Mouse (Mus musculus) heart, adult 2 months (tissue): Measurements from ENCODE around the gene Paqr9. TPM values are rescaled to one million over a fixed set of nuclear protein-coding genes. Genes with fewer than 3 reads are reported as not detected.

ENCODE experiments used
- DNase-seq, 2 experiments: peaks; one replicate each; pipeline ENCODE4 v3.0.0; 2021
- H3K27ac ChIP-seq: fragments of 200-600 bp; 2 replicates; pipeline ENCODE4 v1.8.1; 2022
- H3K27me3 ChIP-seq: fragments of 200-500 bp; 2 replicates; pipeline ENCODE4 v1.6.1; 2012; ENCODE audit warnings: mild to moderate bottlenecking, low read length, inconsistent platforms, mixed read lengths; ENCODE audit not compliant: control insufficient read depth, insufficient read depth
- H3K36me3 ChIP-seq: fragments of 200-500 bp; 2 replicates; pipeline ENCODE4 v1.6.1; 2012; ENCODE audit warnings: low read length, inconsistent platforms; ENCODE audit not compliant: control insufficient read depth, insufficient read depth
- H3K4me1 ChIP-seq: fragments of 200-500 bp; 2 replicates; pipeline ENCODE4 v1.6.1; 2011; ENCODE audit warnings: low read length; ENCODE audit not compliant: control insufficient read depth, insufficient read depth
- H3K4me3 ChIP-seq: fragments of 200-600 bp; 2 replicates; pipeline ENCODE4 v1.8.1; 2022
- H3K79me2 ChIP-seq: fragments of 200-500 bp; replicated peaks from 2 replicates; pipeline ENCODE4 v1.6.1; 2012; ENCODE audit warnings: mild to moderate bottlenecking, inconsistent platforms, low read length, moderate library complexity, mixed read lengths; ENCODE audit not compliant: control insufficient read depth, insufficient read depth
- H3K9ac ChIP-seq: fragments of 200-500 bp; 2 replicates; pipeline ENCODE4 v1.6.1; 2012; ENCODE audit warnings: low read depth, mild to moderate bottlenecking, control low read depth, inconsistent platforms, low read length, mixed read lengths
- CTCF ChIP-seq: fragments of 200-600 bp; IDR thresholded peaks from 2 replicates; pipeline ENCODE4 v1.8.1; 2022; ENCODE audit warnings: antibody characterized with exemption, mild to moderate bottlenecking, moderate library complexity
- EP300 ChIP-seq: fragments of 200-500 bp; IDR thresholded peaks from 2 replicates; pipeline ENCODE4 v1.6.1; 2011; ENCODE audit warnings: low read depth, low read length, control low read depth; ENCODE audit not compliant: insufficient read depth
- POLR2A ChIP-seq: fragments of 200-500 bp; IDR thresholded peaks from 2 replicates; pipeline ENCODE4 v1.6.1; 2011; ENCODE audit warnings: mild to moderate bottlenecking, low read depth, low read length, control low read depth; ENCODE audit not compliant: insufficient read depth
- WGBS: fragments of 180-500 bp; shearing (Covaris S2); methylation state at CpG from one replicate; pipeline ENCODE4 v1.1.7; 2018; 5-methylcytosine and 5-hydroxymethylcytosine counted together
- intact Hi-C: fragments of 180-260 bp; cut with DNase I; formaldehyde crosslinking; loops from one replicate; pipeline ENCODE4 v1.15.1; 2025
- polyA plus RNA-seq: library from polyadenylated mRNA; depleted of rRNA; stranded (reverse); fragments of >200 nt; gene quantifications from 2 replicates; pipeline ENCODE4 v1.2.3, GENCODE M21; 2012
- total RNA-seq, 2 experiments: library from RNA; stranded (reverse); gene quantifications; 2 replicates each; pipeline ENCODE4 v1.2.3; 2021

Gene Paqr9
- total and polyA plus RNA-seq, 3 experiments = 21.3 to 42.5 (median 38.5) TPM

DNA sequence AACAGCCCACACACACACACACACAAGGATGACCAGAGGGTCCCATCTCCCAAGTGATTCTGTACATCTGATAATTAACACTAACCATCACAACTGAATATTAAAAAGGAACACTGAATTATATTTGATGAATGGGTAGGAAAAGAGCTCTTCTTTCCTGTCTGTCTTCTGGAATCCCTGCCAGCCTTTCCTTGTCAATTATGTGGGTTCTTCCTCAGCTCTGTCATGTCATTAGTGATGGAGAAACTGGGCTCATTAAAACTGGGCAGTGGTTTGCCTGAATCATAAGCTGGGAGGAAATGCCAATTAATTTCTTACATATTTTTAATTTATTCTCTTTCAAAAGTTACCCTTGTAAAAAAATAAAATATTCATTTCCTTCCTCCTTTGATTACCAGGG, 18.2 kb upstream of the Paqr9 start:
- Histone ChIP-seq H3K4me1 (no peaks in the 10 kb centered on the region), H3K36me3 (no peaks in the 10 kb centered on the region), H3K27ac (no peak overlapping the region), H3K79me2 (no peaks in the 10 kb centered on the region), H3K27me3 (no peaks in the 10 kb centered on the region), H3K4me3 (no peak overlapping the region), H3K9ac (no peak overlapping the region)
- TF ChIP-seq EP300 = no peak
- TF ChIP-seq CTCF = no peak
- TF ChIP-seq POLR2A = no peak
- intact Hi-C loops = loop anchor here (5.0 kb wide), 1 partner anchor 41 kb away; no protein-coding TSS in a partner anchor
- DNase-seq = no peak

GRCm38 (mm10) chr9:95541650-95542432, 17.6 kb upstream of the Paqr9 start:
- Histone ChIP-seq H3K36me3 (no peaks in the 10 kb centered on the region), H3K27ac (no peak overlapping the region), H3K9ac (no peak overlapping the region), H3K4me3 (no peak overlapping the region), H3K4me1 (no peaks in the 10 kb centered on the region), H3K79me2 (no peaks in the 10 kb centered on the region), H3K27me3 (no peaks in the 10 kb centered on the region)
- no peak for DNase-seq
- intact Hi-C loops = loop anchor here (5.0 kb wide), 1 partner anchor 40 kb away; no protein-coding TSS in a partner anchor
- TF ChIP-seq CTCF (no peak), EP300 (no peak), POLR2A (no peak)
- WGBS = 83% methylated on average over 15 of the region's 15 CpGs

- WGBS = 82% methylated on average over 6 of the region's 6 CpGs
- intact Hi-C loops = loop anchor here (5.0 kb wide), 1 partner anchor 40 kb away; no protein-coding TSS in a partner anchor
Measured at GRCm38 (mm10) chr9:95542475-95542874, 17.0 kb upstream of the Paqr9 start.

GRCm38 (mm10) chr9:95544598-95544997, 14.9 kb upstream of the Paqr9 start:
- H3K27me3 ChIP-seq = no peaks in the 10 kb centered on the region
- no peaks in the 10 kb centered on the region for H3K36me3 ChIP-seq
- no peak overlapping the region for H3K27ac ChIP-seq
- no peak overlapping the region for H3K4me3 ChIP-seq
- no peaks in the 10 kb centered on the region for H3K79me2 ChIP-seq
- no peak for TF ChIP-seq POLR2A
- no peak for TF ChIP-seq EP300
- TF ChIP-seq CTCF = no peak
- intact Hi-C loops = loop anchor here (5.0 kb wide), 1 partner anchor 38 kb away; no protein-coding TSS in a partner anchor
- no peak for DNase-seq
- 93% methylated on average over 4 of the region's 4 CpGs for WGBS
- H3K9ac ChIP-seq = no peak overlapping the region
- H3K4me1 ChIP-seq = no peaks in the 10 kb centered on the region

More at GRCm38 (mm10) chr9:95542475-95542874, 17.0 kb upstream of the Paqr9 start:
- DNase-seq = no peak
- H3K27me3 ChIP-seq = no peaks in the 10 kb centered on the region
- no peaks in the 10 kb centered on the region for H3K36me3 ChIP-seq
- no peak for TF ChIP-seq CTCF
- TF ChIP-seq EP300 = no peak
- TF ChIP-seq POLR2A = no peak
- H3K79me2 ChIP-seq = no peaks in the 10 kb centered on the region
- no peak overlapping the region for H3K27ac ChIP-seq
- no peak overlapping the region for H3K9ac ChIP-seq
- H3K4me3 ChIP-seq = no peak overlapping the region
- no peaks in the 10 kb centered on the region for H3K4me1 ChIP-seq

- Histone ChIP-seq H3K27me3 (no peaks in the 10 kb centered on the region), H3K9ac (no peak overlapping the region), H3K36me3 (no peaks in the 10 kb centered on the region), H3K4me3 (no peak overlapping the region), H3K79me2 (no peaks in the 10 kb centered on the region), H3K4me1 (peaks cover 3% of the 10 kb centered on the region; the same call in 1 of the 2 replicates), H3K27ac (no peak overlapping the region)
- no peak for DNase-seq
- TF ChIP-seq EP300 = no peak
- TF ChIP-seq CTCF = no peak
- no peak for TF ChIP-seq POLR2A
- WGBS = 24% methylated on average over 7 of the region's 7 CpGs
- intact Hi-C loops = loop anchor here (5.0 kb wide), 1 partner anchor 51 kb away; no protein-coding TSS in a partner anchor
Measured at GRCm38 (mm10) chr9:95546679-95547078, 12.8 kb upstream of the Paqr9 start.
